Mouse (Mus musculus): ENCODE data around the gene P2rx3. TPM values are rescaled to one million over a fixed set of nuclear protein-coding genes. Genes with fewer than 3 reads are reported as not detected.

P2rx3 gene
- total and polyA plus RNA-seq, 2 experiments from 2014 or later = 0.41 TPM; not detected in 1

GRCm38 (mm10) chr2:85011906-85012604 lies 25.2 kb downstream of the P2rx3 start:
- DNase-seq (peak; percentile 59), ATAC-seq (peak; percentile 30; the same call in 1 of the 2 replicates)
- WGBS = 65% methylated on average over 9 of the region's 9 CpGs

GRCm38 (mm10) chr2:85009212-85009611 lies 28.1 kb downstream of the P2rx3 start:
- H3K27me3 ChIP-seq (ENCODE audit: insufficient read depth, low read length) = no peaks in the 10 kb centered on the region
- H3K9ac ChIP-seq = no peak overlapping the region
- no peak for TF ChIP-seq CTCF (IDR thresholded peaks at IDR 0.05; ENCODE audit: low read depth)
- 90% methylated on average over 2 of the region's 2 CpGs for WGBS
- ATAC-seq (no peak), DNase-seq (no peak)
- H3K36me3 ChIP-seq (ENCODE audit: insufficient read depth) = no peaks in the 10 kb centered on the region
- H3K27ac ChIP-seq (ENCODE audit: low read depth, low read length) = no peak overlapping the region
- H3K4me2 ChIP-seq (ENCODE audit: low read depth) = no peak overlapping the region
- no peaks in the 10 kb centered on the region for H3K4me1 ChIP-seq (ENCODE audit: insufficient read depth)
- H3K9me3 ChIP-seq (ENCODE audit: low read length) = no peaks in the 10 kb centered on the region
- H3K4me3 ChIP-seq (ENCODE audit: low read depth, low read length) = no peak overlapping the region

More at GRCm38 (mm10) chr2:85011906-85012604, 25.2 kb downstream of the P2rx3 start:
- no peak for TF ChIP-seq CTCF (IDR thresholded peaks at IDR 0.05; ENCODE audit: low read depth)
- no peak overlapping the region for H3K4me3 ChIP-seq (ENCODE audit: low read depth, low read length)
- no peaks in the 10 kb centered on the region for H3K9me3 ChIP-seq (ENCODE audit: low read length)
- H3K4me1 ChIP-seq (ENCODE audit: insufficient read depth) = no peaks in the 10 kb centered on the region
- no peak overlapping the region for H3K27ac ChIP-seq (ENCODE audit: low read depth, low read length)
- no peak overlapping the region for H3K4me2 ChIP-seq (ENCODE audit: low read depth)
- no peaks in the 10 kb centered on the region for H3K36me3 ChIP-seq (ENCODE audit: insufficient read depth)
- H3K9ac ChIP-seq = no peak overlapping the region
- no peaks in the 10 kb centered on the region for H3K27me3 ChIP-seq (ENCODE audit: insufficient read depth, low read length)

DNA sequence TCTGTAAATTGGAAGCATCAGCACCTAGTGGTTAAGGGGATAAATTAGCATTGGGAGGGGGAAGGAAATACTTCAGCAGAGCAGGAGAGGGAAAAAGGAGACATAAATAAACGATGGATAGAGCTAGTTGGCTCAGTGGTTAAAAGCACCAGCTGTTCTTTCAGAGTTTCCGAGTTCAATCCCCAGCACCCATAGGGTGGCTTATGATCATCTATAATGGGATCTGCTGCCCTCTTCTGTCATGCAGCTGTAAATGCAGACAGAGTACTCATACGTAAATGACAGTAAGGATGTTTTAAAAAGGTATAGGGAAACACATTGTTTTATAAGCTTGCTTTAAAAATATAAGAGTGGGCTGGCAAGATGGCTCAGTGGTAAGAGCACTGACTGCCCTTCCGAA lies 29.5 kb downstream of the P2rx3 start:
- H3K4me1 ChIP-seq (ENCODE audit: insufficient read depth) = no peaks in the 10 kb centered on the region
- peak; percentile 60 for TF ChIP-seq CTCF (IDR thresholded peaks at IDR 0.05; ENCODE audit: low read depth)
- no peak overlapping the region for H3K27ac ChIP-seq (ENCODE audit: low read depth, low read length)
- peak; percentile 36 for DNase-seq
- no peak overlapping the region for H3K4me2 ChIP-seq (ENCODE audit: low read depth)
- no peaks in the 10 kb centered on the region for H3K36me3 ChIP-seq (ENCODE audit: insufficient read depth)
- no peak overlapping the region for H3K4me3 ChIP-seq (ENCODE audit: low read depth, low read length)
- no peak overlapping the region for H3K9ac ChIP-seq
- H3K9me3 ChIP-seq (ENCODE audit: low read length) = no peaks in the 10 kb centered on the region
- no peaks in the 10 kb centered on the region for H3K27me3 ChIP-seq (ENCODE audit: insufficient read depth, low read length)
- 18% methylated on average over 4 of the region's 4 CpGs for WGBS
- ATAC-seq = peak; percentile 39

DNA sequence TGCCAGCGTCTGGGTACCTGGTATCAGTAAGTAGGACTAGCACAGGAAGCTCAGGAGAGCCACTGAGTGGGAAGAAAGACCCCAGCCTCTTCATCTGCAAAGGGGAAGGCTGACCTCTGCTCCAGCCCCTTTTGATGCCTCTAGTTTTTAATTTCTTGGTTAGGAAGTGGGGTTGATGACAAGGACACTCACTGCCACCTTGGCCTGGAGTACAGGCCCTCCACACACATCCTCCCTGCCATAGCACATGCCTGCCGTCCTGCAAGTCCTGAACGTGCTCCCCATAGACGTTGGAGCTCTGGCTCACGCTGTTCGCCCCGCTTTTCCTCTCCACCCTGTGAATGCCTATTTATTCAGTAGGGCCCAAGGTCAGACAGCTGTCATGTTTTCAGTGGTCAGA lies 30.7 kb downstream of the P2rx3 start:
- Histone ChIP-seq H3K9ac (no peak overlapping the region), H3K27ac (ENCODE audit: low read depth, low read length) (no peak overlapping the region), H3K27me3 (ENCODE audit: insufficient read depth, low read length) (no peaks in the 10 kb centered on the region), H3K9me3 (ENCODE audit: low read length) (no peaks in the 10 kb centered on the region), H3K4me1 (ENCODE audit: insufficient read depth) (no peaks in the 10 kb centered on the region), H3K4me2 (ENCODE audit: low read depth) (no peak overlapping the region), H3K4me3 (ENCODE audit: low read depth, low read length) (no peak overlapping the region), H3K36me3 (ENCODE audit: insufficient read depth) (no peaks in the 10 kb centered on the region)
- ATAC-seq (no peak), DNase-seq (no peak)
- no peak for TF ChIP-seq CTCF (IDR thresholded peaks at IDR 0.05; ENCODE audit: low read depth)
- 81% methylated on average over 7 of the region's 7 CpGs for WGBS

- no peak overlapping the region for H3K4me2 ChIP-seq (ENCODE audit: low read depth)
- no peak for TF ChIP-seq CTCF (IDR thresholded peaks at IDR 0.05; ENCODE audit: low read depth)
- no peak overlapping the region for H3K9ac ChIP-seq
- 76% methylated on average over 4 of the region's 4 CpGs for WGBS
- no peak overlapping the region for H3K4me3 ChIP-seq (ENCODE audit: low read depth, low read length)
- DNase-seq (no peak), ATAC-seq (no peak)
- H3K36me3 ChIP-seq (ENCODE audit: insufficient read depth) = no peaks in the 10 kb centered on the region
- H3K9me3 ChIP-seq (ENCODE audit: low read length) = no peaks in the 10 kb centered on the region
- H3K4me1 ChIP-seq (ENCODE audit: insufficient read depth) = no peaks in the 10 kb centered on the region
- H3K27me3 ChIP-seq (ENCODE audit: insufficient read depth, low read length) = no peaks in the 10 kb centered on the region
- H3K27ac ChIP-seq (ENCODE audit: low read depth, low read length) = no peak overlapping the region
Measured at GRCm38 (mm10) chr2:85004341-85004740, 32.9 kb downstream of the P2rx3 start.

- ATAC-seq (no peak), DNase-seq (no peak)
- 86% methylated on average over 8 of the region's 8 CpGs for WGBS
- no peak for TF ChIP-seq CTCF (IDR thresholded peaks at IDR 0.05; ENCODE audit: low read depth)
- H3K4me3 ChIP-seq (ENCODE audit: low read depth, low read length) = no peak overlapping the region
- H3K27me3 ChIP-seq (ENCODE audit: insufficient read depth, low read length) = no peaks in the 10 kb centered on the region
- H3K4me1 ChIP-seq (ENCODE audit: insufficient read depth) = no peaks in the 10 kb centered on the region
- H3K9me3 ChIP-seq (ENCODE audit: low read length) = no peaks in the 10 kb centered on the region
- no peaks in the 10 kb centered on the region for H3K36me3 ChIP-seq (ENCODE audit: insufficient read depth)
- no peak overlapping the region for H3K4me2 ChIP-seq (ENCODE audit: low read depth)
- no peak overlapping the region for H3K27ac ChIP-seq (ENCODE audit: low read depth, low read length)
- no peak overlapping the region for H3K9ac ChIP-seq
Measured at GRCm38 (mm10) chr2:85002575-85002974, 34.7 kb downstream of the P2rx3 start.

DNA sequence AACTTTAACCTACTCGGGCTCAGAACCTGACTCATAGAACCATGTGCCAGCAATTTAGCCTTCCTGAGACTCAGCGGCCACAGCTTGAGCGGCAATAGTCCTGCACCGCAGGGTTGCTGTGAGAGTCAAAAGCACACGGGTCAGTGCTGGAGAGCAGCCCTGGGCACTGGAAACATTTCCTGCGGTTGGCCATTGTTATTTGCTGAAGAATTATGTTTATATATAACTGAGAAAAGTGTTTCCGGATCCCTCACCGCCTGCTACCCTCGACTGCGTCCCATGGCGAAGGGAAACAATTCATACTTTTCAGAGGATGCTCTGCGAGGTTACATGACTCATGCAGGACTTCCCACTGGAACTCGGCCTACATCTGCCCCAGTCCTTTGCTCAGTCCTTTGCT lies 35.8 kb downstream of the P2rx3 start:
- Histone ChIP-seq H3K4me1 (ENCODE audit: insufficient read depth) (no peaks in the 10 kb centered on the region), H3K9me3 (ENCODE audit: low read length) (no peaks in the 10 kb centered on the region), H3K27me3 (ENCODE audit: insufficient read depth, low read length) (no peaks in the 10 kb centered on the region), H3K9ac (no peak overlapping the region), H3K27ac (ENCODE audit: low read depth, low read length) (no peak overlapping the region), H3K36me3 (ENCODE audit: insufficient read depth) (no peaks in the 10 kb centered on the region), H3K4me2 (ENCODE audit: low read depth) (no peak overlapping the region), H3K4me3 (ENCODE audit: low read depth, low read length) (no peak overlapping the region)
- 67% methylated on average over 13 of the region's 13 CpGs for WGBS
- no peak for DNase-seq
- ATAC-seq = no peak
- no peak for TF ChIP-seq CTCF (IDR thresholded peaks at IDR 0.05; ENCODE audit: low read depth)

Data from forebrain, postnatal 0 days (tissue).